Mouse (Mus musculus) lung, postnatal 36 days (tissue): ENCODE data around the gene Slc16a8.
"Not testable (repeated sequence)": the region's sequence is repeated elsewhere in the genome, so short reads cannot be mapped to it uniquely, and the experiment has no call there.

Source experiments
- DNase-seq: peaks from one replicate; pipeline ENCODE4 v3.0.0; 2022; ENCODE audit warnings: mixed read lengths

Gene Slc16a8

GRCm38 (mm10) chr15:79262375-79262774 is 7.8 kb upstream of the Slc16a8 start:
- DNase-seq = peak; percentile 34

- DNase-seq = no peak
Measured at GRCm38 (mm10) chr15:79261757-79262156, 7.2 kb upstream of the Slc16a8 start.

DNA sequence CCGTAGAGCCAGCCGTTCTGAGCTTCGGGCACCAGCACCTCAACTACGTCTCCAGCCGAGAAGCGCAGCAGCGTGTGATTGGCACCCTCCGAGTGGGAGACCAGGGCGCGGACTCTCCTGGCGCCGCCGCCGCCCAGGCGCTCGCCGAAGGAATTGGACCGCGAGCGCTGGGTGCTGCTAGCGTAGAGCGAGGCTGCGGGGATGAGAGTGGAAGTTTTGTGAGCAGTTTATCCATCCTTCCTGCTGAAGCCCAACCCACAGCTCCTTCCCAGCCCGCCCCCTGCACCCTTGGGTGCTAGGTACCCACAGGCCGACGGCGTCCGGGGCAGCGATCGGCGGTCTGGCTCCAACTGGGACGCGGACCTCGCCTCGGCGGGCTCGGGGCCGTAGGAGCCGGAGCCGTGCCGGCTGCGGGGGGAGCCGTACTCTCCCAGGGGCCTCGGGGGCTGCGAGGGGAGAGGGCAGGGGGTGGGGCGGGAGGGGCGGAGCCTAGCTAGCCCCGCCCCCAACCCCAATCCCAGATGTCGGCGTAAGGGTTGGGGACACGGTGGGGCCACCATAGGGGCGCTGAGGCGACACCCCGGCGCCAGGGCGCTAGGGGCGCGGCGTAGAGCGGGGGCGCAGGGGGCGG is 6.6 kb upstream of the Slc16a8 start:
- DNase-seq = peak; percentile 33

GRCm38 (mm10) chr15:79258521-79258920 is 4.0 kb upstream of the Slc16a8 start:
- peak; percentile 21 for DNase-seq

DNA sequence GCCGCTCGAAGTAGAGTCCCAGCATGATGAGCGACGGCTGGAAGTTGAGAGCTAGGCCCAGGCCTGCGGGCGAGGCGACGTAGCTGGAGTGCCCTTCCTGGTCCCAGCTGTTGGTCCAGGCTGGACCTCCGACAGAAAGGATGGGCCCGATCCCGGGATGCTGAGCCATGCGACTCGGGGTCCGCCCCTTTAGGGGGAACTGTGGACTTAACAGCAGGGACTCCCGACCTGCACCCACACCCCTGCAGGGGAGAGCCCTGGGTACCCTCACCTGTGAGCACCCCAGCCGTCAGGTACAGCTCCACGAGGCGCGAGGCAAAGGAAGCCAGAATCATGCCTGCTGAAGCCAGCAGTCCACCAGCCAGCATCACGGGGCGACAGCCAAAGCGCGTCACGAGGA is 2.0 kb downstream of the Slc16a8 start:
- no peak for DNase-seq

DNA sequence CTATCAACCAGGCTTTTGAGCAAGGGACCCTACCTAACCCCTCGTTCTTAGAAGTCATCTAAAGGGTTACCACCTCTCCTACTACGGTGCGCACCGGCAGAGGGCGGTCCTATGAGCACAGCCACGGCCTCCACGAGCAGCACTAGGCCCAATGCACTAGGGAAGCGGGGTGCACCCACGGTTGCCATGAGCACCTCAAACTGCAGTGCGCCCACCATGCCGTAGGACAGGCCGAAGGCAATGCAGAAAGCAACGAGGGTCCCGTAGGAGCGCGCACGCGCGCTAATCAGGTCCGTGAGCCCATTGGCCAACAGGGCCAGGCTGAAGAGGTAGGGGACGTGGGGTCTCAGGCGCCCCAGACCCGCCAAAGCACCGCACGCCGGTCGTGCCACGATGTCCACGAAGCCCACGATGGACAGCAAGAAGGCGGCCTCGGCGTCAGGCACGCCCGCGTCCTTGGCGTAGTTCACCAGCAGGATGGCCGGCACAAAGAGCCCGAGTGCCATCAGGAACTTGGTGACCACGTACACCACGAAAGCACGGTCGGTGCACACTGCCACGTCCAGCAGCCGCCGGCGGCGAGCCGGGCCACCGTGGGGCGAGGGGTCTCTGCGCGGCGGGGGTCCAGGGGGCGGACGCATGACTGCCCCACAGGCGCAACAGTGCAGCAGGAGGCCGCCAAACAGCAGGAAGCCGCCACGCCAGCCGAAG is 2.6 kb downstream of the Slc16a8 start:
- no peak for DNase-seq

DNA sequence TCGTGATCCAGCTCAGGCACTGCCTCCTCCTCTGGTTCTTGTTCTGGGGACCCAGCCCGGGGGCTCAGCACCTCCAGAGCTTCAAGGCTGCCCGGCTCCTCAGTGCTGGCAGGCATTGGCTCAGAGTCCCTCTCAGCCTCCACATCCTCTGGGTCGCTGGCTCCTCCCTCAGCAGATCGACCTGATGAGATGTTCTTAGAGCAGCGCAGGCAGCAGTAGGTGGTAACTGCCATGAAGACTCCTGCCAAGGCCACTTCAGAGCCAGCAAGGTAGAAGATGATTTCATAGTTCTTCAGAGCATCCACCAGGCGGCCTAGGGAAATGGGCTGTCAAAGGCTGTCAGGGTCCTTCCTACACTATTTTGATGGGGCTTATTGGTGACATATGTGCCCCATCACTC is 3.4 kb downstream of the Slc16a8 start:
- no peak for DNase-seq

DNA sequence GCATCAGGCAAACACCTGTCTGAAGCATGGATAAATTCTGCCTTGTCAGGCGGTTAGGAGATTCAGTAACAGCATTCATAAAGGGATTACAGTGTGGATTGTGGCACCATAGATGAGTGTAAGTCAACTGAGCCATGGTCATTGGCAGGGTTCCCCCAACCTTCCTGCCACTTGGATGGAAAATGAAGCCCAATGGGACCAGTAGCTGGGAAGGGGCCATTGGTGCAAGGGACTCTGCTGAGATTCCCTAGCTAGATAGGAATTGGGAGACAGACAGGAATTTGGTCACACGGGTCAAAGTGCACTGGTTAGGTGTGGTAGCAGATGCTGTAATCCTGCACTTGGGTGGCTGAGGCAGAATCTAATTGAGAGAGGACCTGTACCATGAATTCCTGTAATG is 4.3 kb downstream of the Slc16a8 start:
- DNase-seq = no peak

GRCm38 (mm10) chr15:79245321-79245720 is 9.2 kb downstream of the Slc16a8 start:
- no peak for DNase-seq

DNA sequence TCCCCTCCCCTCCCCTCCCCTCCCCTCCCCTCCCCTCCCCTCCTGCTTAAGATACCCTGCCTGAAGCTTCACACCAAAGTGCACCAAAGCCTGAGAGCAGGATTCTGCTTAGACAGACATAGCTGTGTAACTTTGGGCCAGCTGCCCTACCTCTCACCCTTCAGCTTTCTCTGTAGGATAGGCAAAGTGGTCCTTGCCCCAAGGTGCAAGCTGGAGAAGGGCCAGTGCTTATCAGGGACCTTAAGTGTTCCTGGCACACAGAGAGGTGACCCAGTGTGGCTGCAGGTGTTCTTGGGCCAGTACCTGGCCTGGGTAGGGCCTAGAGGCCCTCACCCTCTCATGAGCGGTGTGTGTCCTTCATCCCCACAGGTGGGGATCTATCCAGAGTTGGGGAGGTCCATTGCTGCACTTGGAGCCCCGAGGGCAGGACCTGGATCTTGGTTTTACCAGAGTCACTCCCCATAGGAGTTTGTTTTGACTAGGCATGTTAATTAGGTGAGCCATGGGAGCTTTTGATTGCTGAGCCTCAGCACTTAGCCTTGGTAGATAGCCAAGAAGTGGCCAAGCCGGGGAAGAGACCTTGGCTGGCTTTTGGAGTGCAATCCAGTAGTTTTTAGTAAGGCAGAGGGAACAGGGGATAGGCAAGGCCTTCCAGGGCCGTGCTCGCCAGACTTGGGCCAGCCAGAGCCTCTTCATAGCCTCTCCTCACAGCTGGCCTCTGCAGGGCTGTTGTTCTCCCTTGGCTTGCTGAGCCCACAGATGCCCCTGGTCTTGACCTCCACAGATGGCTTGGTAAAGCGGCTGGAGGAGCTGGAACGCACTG is 10.3 kb downstream of the Slc16a8 start:
- peak; percentile 52 for DNase-seq

DNA sequence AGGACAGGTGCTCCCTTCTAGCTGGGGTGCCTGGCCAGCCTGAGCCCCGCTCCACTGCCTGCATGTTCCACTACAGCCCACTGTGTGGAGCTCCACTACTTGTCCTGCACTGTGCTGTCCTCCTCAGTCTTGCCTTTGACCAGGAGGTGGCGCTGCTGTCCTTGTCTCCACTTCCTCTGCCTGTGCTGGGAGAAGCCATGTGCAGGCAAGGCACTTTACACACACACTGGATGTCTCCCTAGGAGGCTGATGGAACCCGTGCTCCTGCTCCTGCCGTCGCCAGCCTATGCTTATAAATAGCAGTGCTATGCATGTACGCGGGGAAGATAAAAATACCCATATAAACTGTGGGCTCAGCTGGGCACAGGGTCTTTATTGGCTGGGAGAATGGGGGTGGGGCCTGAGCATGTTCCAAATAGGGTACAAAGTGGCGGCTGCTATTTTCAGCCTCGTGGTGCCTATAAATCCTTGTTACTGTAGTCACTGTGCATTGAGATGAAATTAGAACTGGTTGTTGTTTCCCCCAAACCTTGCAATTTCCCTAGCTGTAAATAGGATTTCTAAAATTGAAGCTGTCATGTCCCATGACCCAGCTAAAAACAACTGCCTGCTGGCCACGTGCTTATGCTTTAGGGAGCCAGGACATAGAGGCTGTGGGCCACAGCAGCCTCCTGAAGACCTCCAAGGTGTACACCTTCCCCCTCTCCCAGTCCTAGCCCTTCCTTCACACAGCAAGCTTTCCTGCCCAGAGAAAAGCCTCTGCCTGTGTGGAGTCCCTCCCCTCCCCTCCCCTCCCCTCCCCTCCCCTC is 11.1 kb downstream of the Slc16a8 start:
- DNase-seq = peak; percentile 98

GRCm38 (mm10) chr15:79242574-79243233 is 11.9 kb downstream of the Slc16a8 start:
- no peak for DNase-seq

- DNase-seq = no peak
Measured at GRCm38 (mm10) chr15:79238036-79238435, 16.5 kb downstream of the Slc16a8 start.

- no peak for DNase-seq
Measured at GRCm38 (mm10) chr15:79235268-79235667, 19.3 kb downstream of the Slc16a8 start.

DNA sequence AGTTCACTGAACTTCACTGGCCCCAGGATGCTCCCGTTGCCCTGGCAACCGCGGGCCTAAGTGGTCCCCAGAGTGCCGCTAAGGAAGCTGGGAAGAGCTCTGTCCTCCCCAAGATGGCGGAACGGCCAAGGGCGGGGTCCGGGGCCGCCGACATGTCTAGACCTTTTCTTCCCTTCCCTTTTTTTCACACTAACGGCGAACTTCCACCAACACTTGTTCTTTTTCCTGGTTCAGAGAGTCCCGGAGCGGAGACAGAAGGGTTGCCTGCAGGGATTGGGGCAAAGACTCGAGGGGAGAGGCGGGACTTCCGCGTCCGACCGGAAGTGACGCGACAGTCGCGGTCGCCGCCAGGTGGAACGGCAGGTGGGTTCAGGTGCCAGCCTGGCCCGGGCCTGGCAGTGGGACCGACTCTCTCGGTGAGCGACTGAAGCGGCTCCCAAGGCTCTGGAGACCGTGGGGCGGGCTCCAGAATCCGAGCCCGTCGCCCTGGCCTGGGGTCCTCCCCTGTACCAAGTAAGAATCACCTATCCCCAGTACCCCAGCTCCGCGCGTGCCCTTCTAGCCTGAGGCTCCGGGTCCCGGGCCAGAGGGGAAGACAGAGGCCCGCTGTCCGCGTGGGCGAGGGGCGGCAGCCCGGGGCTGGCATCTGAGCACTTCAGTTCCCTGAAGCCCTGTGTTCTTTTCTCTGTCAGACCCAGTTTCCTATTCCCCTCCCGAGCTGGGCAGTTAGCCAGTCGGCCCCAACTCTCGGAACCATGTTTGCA is 25.3 kb downstream of the Slc16a8 start, which contains the start of the genes Pick1 and Gm49486:
Gene Pick1 (plus strand): TSS at position 116 of the 764 bp plus-strand sequence.
Gene Gm49486 (plus strand): TSS at position 334 of the 764 bp plus-strand sequence.
- peak; percentile 91 for DNase-seq

- DNase-seq = not testable (repeated sequence)
Measured at GRCm38 (mm10) chr15:79225780-79226179, 28.8 kb downstream of the Slc16a8 start.

DNA sequence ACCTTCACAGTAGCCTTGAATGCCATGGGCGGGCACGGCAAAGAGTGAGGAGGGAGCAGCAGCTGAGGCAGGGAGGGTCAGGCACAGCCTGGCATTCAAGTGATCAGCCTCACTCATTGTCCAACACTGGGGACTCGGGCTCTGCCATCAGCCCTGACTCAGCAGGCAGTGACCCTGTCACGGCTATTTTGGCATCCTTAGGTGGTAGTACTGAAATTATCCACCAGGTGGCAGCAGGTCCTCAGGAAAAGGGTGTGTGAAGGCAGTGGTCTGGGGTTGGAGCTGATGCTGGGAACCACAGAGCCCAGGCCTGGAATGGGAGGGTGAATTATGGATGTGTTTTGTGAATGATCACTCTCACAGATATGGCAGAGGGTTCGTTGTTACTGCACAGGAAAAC is 29.9 kb downstream of the Slc16a8 start:
- DNase-seq = peak; percentile 90

DNA sequence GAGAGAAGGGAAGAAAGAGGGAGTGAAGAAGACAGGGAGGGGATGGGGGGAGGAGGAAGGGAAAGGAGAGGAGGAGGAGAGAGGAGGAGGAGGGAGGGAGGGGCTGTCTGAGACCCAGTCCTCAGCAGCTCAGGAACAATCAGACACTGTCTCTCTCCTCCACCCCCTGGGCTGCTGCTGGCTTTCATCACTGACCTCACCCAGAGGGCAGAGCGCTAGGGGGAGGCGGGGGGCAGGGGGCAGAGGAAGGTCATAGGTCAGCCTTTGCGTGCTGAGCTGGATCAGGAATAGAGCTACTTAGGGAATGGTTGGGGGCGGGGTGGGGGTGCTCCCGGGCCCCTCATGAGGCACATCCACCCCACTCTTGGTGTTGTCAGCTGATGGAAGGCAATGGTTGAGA is 30.9 kb downstream of the Slc16a8 start:
- DNase-seq = no peak

DNA sequence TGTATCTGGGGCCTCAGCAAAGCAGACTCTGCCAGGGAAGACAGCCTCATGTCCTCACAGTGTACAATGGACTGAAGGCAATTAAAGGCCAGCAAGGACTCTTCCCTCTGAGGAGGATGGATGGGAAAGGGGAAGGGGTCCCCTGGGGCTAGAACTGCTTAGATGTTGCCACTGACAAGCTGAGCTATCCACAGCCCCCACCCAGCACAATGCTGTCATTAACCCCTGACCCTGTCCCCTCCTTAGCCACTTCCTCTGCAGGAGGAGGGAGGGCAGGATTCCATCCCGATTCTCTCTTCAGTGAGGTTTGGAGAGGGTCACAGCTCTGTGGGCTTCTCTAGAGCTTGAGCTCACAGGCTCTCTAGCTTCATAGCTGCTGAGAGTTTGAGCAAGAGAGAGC is 35.0 kb downstream of the Slc16a8 start:
- no peak for DNase-seq

GRCm38 (mm10) chr15:79216191-79216590 is 38.4 kb downstream of the Slc16a8 start:
- no peak for DNase-seq

GRCm38 (mm10) chr15:79213591-79213990 is 41.0 kb downstream of the Slc16a8 start:
- peak; percentile 34 for DNase-seq
